Mouse (Mus musculus): Measurements from ENCODE around the gene Mthfd2. TPM values are rescaled to one million over a fixed set of nuclear protein-coding genes. Genes with fewer than 3 reads are reported as not detected.

Gene Mthfd2
- polyA plus RNA-seq, 1 experiment from 2014 or later: 120 TPM

- Histone ChIP-seq H3K4me3 (ENCODE audit: low read depth, low read length) (no peak overlapping the region), H3K9me3 (ENCODE audit: control insufficient read depth, low read length) (no peaks in the 10 kb centered on the region), H3K4me2 (no peak overlapping the region), H3K9ac (ENCODE audit: low read depth, low read length) (no peak overlapping the region), H3K36me3 (ENCODE audit: control insufficient read depth, insufficient read depth, low read length) (peaks cover 4% of the 10 kb centered on the region; the same call in 1 of the 2 replicates), H3K27me3 (replicated peaks; ENCODE audit: control insufficient read depth, insufficient read depth, low read length) (no peaks in the 10 kb centered on the region), H3K27ac (ENCODE audit: low read depth, low read length) (no peak overlapping the region), H3K4me1 (replicated peaks; ENCODE audit: control insufficient read depth, insufficient read depth, low read length) (no peaks in the 10 kb centered on the region)
- WGBS: 87% methylated on average over 2 of the region's 2 CpGs
- DNase-seq (ENCODE audit: low spot score) (no peak), ATAC-seq (replicated peaks; ENCODE audit: low FRiP score) (no peak)
These were observed 24.4 kb downstream of the Mthfd2 start for GRCm38 (mm10) chr6:83301294-83301693.

GRCm38 (mm10) chr6:83300447-83301229 lies 25.1 kb downstream of the Mthfd2 start:
- Histone ChIP-seq H3K4me1 (replicated peaks; ENCODE audit: control insufficient read depth, insufficient read depth, low read length) (no peaks in the 10 kb centered on the region), H3K4me2 (no peak overlapping the region), H3K36me3 (ENCODE audit: control insufficient read depth, insufficient read depth, low read length) (peaks cover 4% of the 10 kb centered on the region; the same call in 1 of the 2 replicates), H3K4me3 (ENCODE audit: low read depth, low read length) (no peak overlapping the region), H3K27me3 (replicated peaks; ENCODE audit: control insufficient read depth, insufficient read depth, low read length) (no peaks in the 10 kb centered on the region), H3K27ac (ENCODE audit: low read depth, low read length) (no peak overlapping the region), H3K9ac (ENCODE audit: low read depth, low read length) (no peak overlapping the region), H3K9me3 (ENCODE audit: control insufficient read depth, low read length) (no peaks in the 10 kb centered on the region)
- ATAC-seq (replicated peaks; ENCODE audit: low FRiP score): no peak
- 75% methylated on average over 7 of the region's 7 CpGs for WGBS
- DNase-seq (ENCODE audit: low spot score): no peak

DNA sequence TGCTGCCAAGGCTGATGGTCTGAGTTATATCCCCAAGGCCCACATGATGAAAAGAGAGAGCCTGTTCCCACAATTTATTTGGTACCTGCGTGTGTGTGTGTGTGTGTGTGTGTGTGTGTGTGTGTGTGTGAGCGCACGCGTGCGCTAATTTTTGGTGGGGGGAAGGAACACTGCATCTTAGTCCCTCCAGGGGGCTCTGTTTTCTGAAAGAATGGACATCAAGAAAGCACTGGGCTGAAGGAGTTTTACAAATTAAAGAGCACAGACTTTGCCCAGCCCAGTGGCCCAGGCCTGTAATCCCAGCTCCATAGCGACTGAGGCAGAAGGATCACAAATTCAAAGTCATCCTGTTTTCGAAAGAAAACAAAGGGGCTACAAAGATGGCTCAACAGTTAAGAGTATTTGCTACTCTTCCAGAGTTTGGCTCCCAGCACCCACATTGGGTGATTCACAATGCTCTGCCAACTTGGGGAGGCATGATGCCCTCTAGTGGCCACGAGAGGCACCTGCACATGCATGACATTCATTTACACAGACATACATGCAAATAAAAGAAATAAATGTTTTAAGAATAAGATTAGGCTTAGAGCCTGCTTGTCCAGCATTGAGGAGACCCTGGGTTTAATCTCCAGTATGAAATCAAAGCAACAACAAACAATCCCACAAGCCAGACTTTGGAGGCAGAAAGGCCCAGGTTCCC lies 45.3 kb downstream of the Mthfd2 start:
- Histone ChIP-seq H3K4me3 (ENCODE audit: low read depth, low read length) (no peak overlapping the region), H3K9me3 (ENCODE audit: control insufficient read depth, low read length) (no peaks in the 10 kb centered on the region), H3K4me1 (replicated peaks; ENCODE audit: control insufficient read depth, insufficient read depth, low read length) (no peaks in the 10 kb centered on the region), H3K9ac (ENCODE audit: low read depth, low read length) (no peak overlapping the region), H3K27me3 (replicated peaks; ENCODE audit: control insufficient read depth, insufficient read depth, low read length) (no peaks in the 10 kb centered on the region; the same call in 1 of the 2 replicates), H3K36me3 (ENCODE audit: control insufficient read depth, insufficient read depth, low read length) (no peaks in the 10 kb centered on the region), H3K4me2 (no peak overlapping the region), H3K27ac (ENCODE audit: low read depth, low read length) (no peak overlapping the region)
- no peak for ATAC-seq (replicated peaks; ENCODE audit: low FRiP score)
- DNase-seq (ENCODE audit: low spot score): no peak
- WGBS: 66% methylated on average over 8 of the region's 8 CpGs

- Histone ChIP-seq H3K4me1 (replicated peaks; ENCODE audit: control insufficient read depth, insufficient read depth, low read length) (no peaks in the 10 kb centered on the region), H3K27ac (ENCODE audit: low read depth, low read length) (no peak overlapping the region), H3K36me3 (ENCODE audit: control insufficient read depth, insufficient read depth, low read length) (no peaks in the 10 kb centered on the region), H3K27me3 (replicated peaks; ENCODE audit: control insufficient read depth, insufficient read depth, low read length) (no peaks in the 10 kb centered on the region; the same call in 1 of the 2 replicates), H3K9ac (ENCODE audit: low read depth, low read length) (no peak overlapping the region), H3K4me2 (no peak overlapping the region), H3K9me3 (ENCODE audit: control insufficient read depth, low read length) (no peaks in the 10 kb centered on the region), H3K4me3 (ENCODE audit: low read depth, low read length) (no peak overlapping the region)
- WGBS: 26% methylated on average over 2 of the region's 2 CpGs
- no peak for ATAC-seq (replicated peaks; ENCODE audit: low FRiP score)
- DNase-seq (ENCODE audit: low spot score): no peak
These were observed 46.8 kb downstream of the Mthfd2 start for GRCm38 (mm10) chr6:83278881-83279280.

DNA sequence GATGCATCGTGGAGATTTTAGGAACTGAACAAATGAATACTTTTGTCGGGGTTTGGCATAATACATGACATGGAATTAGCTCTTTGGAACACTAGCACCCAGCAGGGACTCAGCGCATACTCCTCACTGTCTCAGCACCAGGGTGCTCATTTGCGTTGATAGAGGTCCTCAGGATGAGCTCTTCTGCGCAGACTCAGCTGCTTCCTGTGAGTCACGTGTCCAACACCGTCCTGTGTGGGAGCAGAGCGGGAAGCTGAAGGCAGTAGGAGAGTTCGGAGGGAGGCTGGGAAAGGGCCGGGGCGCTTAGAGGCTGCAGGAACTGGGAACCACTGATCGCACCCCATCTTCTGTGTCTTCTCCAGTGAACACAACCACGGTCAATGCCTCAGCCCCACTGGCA lies 48.6 kb downstream of the Mthfd2 start:
- H3K36me3 ChIP-seq (ENCODE audit: control insufficient read depth, insufficient read depth, low read length): no peaks in the 10 kb centered on the region
- no peaks in the 10 kb centered on the region for H3K4me1 ChIP-seq (replicated peaks; ENCODE audit: control insufficient read depth, insufficient read depth, low read length)
- WGBS: 51% methylated on average over 13 of the region's 13 CpGs
- no peak overlapping the region for H3K4me3 ChIP-seq (ENCODE audit: low read depth, low read length)
- H3K9ac ChIP-seq (ENCODE audit: low read depth, low read length): no peak overlapping the region
- ATAC-seq (replicated peaks; ENCODE audit: low FRiP score) (no peak), DNase-seq (ENCODE audit: low spot score) (no peak)
- H3K4me2 ChIP-seq: no peak overlapping the region
- H3K9me3 ChIP-seq (ENCODE audit: control insufficient read depth, low read length): no peaks in the 10 kb centered on the region
- H3K27ac ChIP-seq (ENCODE audit: low read depth, low read length): no peak overlapping the region
- H3K27me3 ChIP-seq (replicated peaks; ENCODE audit: control insufficient read depth, insufficient read depth, low read length): no peaks in the 10 kb centered on the region; the same call in 1 of the 2 replicates

- Histone ChIP-seq H3K27ac (ENCODE audit: low read depth, low read length) (no peak overlapping the region), H3K4me1 (replicated peaks; ENCODE audit: control insufficient read depth, insufficient read depth, low read length) (no peaks in the 10 kb centered on the region), H3K9me3 (ENCODE audit: control insufficient read depth, low read length) (no peaks in the 10 kb centered on the region), H3K36me3 (ENCODE audit: control insufficient read depth, insufficient read depth, low read length) (no peaks in the 10 kb centered on the region), H3K27me3 (replicated peaks; ENCODE audit: control insufficient read depth, insufficient read depth, low read length) (no peaks in the 10 kb centered on the region; the same call in 1 of the 2 replicates), H3K4me3 (ENCODE audit: low read depth, low read length) (no peak overlapping the region), H3K4me2 (no peak overlapping the region), H3K9ac (ENCODE audit: low read depth, low read length) (no peak overlapping the region)
- WGBS: 59% methylated on average over 11 of the region's 11 CpGs
- ATAC-seq (replicated peaks; ENCODE audit: low FRiP score): no peak
- DNase-seq (ENCODE audit: low spot score): no peak
These were observed 52.0 kb downstream of the Mthfd2 start for GRCm38 (mm10) chr6:83273733-83274132.

DNA sequence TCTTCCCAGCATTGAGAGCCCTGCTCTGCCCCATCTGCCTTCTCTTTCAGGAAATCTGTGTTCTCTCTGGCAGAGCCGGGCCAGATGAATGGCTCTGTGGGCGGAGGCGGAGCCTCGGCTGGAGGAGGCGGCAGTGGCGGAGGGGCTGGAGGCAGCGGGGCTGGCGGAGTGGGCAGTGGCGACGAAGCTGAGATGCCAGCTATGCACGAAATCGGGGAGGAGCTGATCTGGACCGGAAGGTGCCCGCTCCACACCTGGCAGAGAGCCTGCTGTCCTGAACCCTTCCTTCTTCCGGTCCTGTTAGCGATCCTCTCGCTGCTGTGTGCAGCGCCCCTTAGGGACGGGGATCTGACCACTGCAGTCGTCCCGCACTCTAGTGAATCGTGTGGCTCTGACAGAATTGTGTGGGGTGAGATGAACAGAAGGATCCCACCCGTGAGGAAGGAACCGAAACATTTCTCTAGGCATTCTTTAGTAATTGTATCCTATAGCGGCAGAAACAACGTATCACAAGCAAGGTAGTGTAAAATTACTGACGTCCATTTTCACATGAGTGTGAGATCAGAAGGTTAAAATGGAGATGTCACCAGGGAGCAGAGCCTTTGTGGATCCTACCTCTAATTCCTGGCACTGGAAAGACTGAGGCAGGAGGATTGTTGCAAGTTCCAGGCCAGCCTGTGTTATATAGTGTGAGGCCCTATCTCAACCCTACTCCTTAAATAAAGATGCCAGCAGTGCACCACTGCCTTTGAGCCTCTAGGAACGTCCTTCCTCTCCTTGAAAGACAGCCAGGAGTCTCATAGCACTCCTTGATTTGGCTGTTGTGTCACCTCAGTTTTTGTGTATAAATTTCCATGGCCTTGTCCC lies 57.3 kb downstream of the Mthfd2 start:
- Histone ChIP-seq H3K9ac (ENCODE audit: low read depth, low read length) (peak overlapping the region; percentile 62), H3K4me1 (replicated peaks; ENCODE audit: control insufficient read depth, insufficient read depth, low read length) (no peaks in the 10 kb centered on the region), H3K36me3 (ENCODE audit: control insufficient read depth, insufficient read depth, low read length) (no peaks in the 10 kb centered on the region), H3K4me3 (ENCODE audit: low read depth, low read length) (peak overlapping the region; percentile 64), H3K27ac (ENCODE audit: low read depth, low read length) (no peak overlapping the region; the same call in 1 of the 2 replicates), H3K27me3 (replicated peaks; ENCODE audit: control insufficient read depth, insufficient read depth, low read length) (peaks cover 3% of the 10 kb centered on the region; the same call in 1 of the 2 replicates), H3K4me2 (peak overlapping the region; percentile 78), H3K9me3 (ENCODE audit: control insufficient read depth, low read length) (no peaks in the 10 kb centered on the region)
- peak; percentile 71 for DNase-seq (ENCODE audit: low spot score)
- ATAC-seq (replicated peaks; ENCODE audit: low FRiP score): peak; percentile 83
- 3% methylated on average over 24 of the region's 28 CpGs for WGBS

GRCm38 (mm10) chr6:83267616-83268015 lies 58.1 kb downstream of the Mthfd2 start:
- no peaks in the 10 kb centered on the region for H3K36me3 ChIP-seq (ENCODE audit: control insufficient read depth, insufficient read depth, low read length)
- H3K27ac ChIP-seq (ENCODE audit: low read depth, low read length): no peak overlapping the region
- H3K9me3 ChIP-seq (ENCODE audit: control insufficient read depth, low read length): no peaks in the 10 kb centered on the region
- DNase-seq (ENCODE audit: low spot score) (no peak), ATAC-seq (replicated peaks; ENCODE audit: low FRiP score) (no peak)
- peaks cover 3% of the 10 kb centered on the region; the same call in 1 of the 2 replicates for H3K27me3 ChIP-seq (replicated peaks; ENCODE audit: control insufficient read depth, insufficient read depth, low read length)
- H3K4me3 ChIP-seq (ENCODE audit: low read depth, low read length): 0 out of 2 replicates have a peak overlapping the region, but pooled peaks have one; percentile 3
- no peak overlapping the region for H3K9ac ChIP-seq (ENCODE audit: low read depth, low read length)
- H3K4me2 ChIP-seq: 0 out of 2 replicates have a peak overlapping the region, but pooled peaks have one; percentile 5
- H3K4me1 ChIP-seq (replicated peaks; ENCODE audit: control insufficient read depth, insufficient read depth, low read length): no peaks in the 10 kb centered on the region
- 69% methylated on average over 4 of the region's 4 CpGs for WGBS

Data from liver, embryonic 11.5 days (tissue).